Mouse (Mus musculus) cortical plate, adult 2 months (tissue): ENCODE measurements around the gene Tsen15. TPM values are rescaled to one million over a fixed set of nuclear protein-coding genes. Genes with fewer than 3 reads are reported as not detected.
A peak's percentile ranks its signal among the peaks of the same experiment; 100 is the strongest.
"Not testable (repeated sequence)": the region's sequence is repeated elsewhere in the genome, so short reads cannot be mapped to it uniquely, and the experiment has no call there.

Experiments used
- H3K27ac ChIP-seq: fragments of 200-500 bp; 2 replicates; pipeline ENCODE4 v1.5.1; 2012; ENCODE audit warnings: low read length, control low read depth, inconsistent platforms; ENCODE audit not compliant: insufficient read depth
- H3K4me1 ChIP-seq: fragments of 200-500 bp; 2 replicates; pipeline ENCODE4 v1.6.1; 2011; ENCODE audit warnings: low read length; ENCODE audit not compliant: control insufficient read depth, insufficient read depth
- H3K4me3 ChIP-seq: fragments of 200-500 bp; 2 replicates; pipeline ENCODE4 v1.5.1; 2011; ENCODE audit warnings: mild to moderate bottlenecking, low read length, control low read depth; ENCODE audit not compliant: insufficient read depth
- CTCF ChIP-seq: fragments of 200-500 bp; IDR thresholded peaks from 2 replicates; pipeline ENCODE4 v1.5.1; 2011; ENCODE audit warnings: mild to moderate bottlenecking, control low read depth, low read length; ENCODE audit not compliant: insufficient read depth; ENCODE audit errors: extremely low read depth
- POLR2A ChIP-seq: fragments of 200-500 bp; IDR thresholded peaks from 2 replicates; pipeline ENCODE4 v1.6.1; 2011; ENCODE audit warnings: mild to moderate bottlenecking, low read length, control low read depth; ENCODE audit not compliant: insufficient read depth; ENCODE audit errors: extremely low read depth
- polyA plus RNA-seq: library from polyadenylated mRNA; depleted of rRNA; stranded (reverse); fragments of >200 nt; gene quantifications from 2 replicates; pipeline ENCODE4 v1.2.3, GENCODE M21; 2012; rRNA removed

The Tsen15 gene
- polyA plus RNA-seq, 1 experiment: 46.0 TPM

DNA sequence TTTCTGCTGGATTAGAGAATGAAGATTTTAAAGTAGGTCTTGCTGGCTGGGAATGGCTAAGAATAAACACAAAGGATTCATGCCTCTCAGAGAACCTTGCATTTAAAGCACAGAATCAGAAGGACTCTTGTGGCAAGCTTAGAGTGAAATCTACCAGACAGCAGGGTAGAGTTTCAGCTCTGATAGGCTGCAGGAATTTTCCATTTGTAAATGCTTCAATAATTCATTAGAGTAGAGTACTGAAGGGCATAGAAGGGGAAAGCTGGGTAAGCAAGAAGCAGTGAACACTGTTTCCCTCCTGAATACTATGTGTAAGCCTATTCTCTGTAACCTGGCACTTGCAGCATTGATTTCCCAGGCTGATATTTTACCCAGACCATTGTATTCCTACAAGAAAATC is 2.8 kb upstream of the Tsen15 start:
- H3K4me1 ChIP-seq: no peaks in the 10 kb centered on the region
- TF ChIP-seq POLR2A: no peak
- no peak for TF ChIP-seq CTCF
- no peak overlapping the region for H3K27ac ChIP-seq
- no peak overlapping the region for H3K4me3 ChIP-seq

DNA sequence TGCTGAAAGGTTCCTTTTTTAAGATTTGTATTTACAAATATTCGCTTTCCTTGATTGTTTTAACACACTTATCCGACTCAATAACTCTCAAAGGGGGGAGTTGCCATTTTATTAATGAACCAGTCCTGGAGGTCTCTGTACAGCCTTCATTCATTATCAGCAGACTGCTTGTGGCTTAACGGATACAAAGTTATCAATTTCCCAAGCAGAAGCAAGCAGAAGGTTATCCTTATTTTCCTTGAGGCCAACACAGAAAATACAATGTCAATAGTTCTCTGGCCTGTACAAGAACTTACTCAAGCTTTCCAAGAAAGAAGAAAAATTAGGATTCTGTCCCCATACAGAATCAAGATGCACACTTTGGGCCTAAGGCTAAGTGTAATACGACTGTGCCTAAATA is 795 bp downstream of the Tsen15 start:
- H3K4me3 ChIP-seq: peak overlapping the region; percentile 87
- not testable (repeated sequence) for H3K4me1 ChIP-seq, H3K27ac ChIP-seq

DNA sequence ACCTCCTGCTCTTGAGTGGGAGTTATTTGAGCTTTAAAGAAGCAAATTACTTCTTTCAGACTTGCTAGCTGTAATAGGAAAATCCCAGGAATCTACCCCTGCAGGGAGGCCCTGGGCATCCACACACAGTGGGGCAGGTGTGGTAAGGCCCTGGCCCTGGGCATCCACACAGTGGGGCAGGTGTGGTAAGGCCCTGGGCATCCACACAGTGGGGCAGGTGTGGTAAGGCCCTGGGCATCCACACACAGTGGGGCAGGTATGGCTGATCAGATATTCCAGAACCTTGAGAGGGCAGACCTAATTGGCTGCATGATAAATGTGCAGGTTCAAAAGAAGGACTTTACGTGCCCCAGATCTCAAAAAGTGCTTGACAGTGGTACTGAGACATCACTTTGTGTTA is 1.9 kb downstream of the Tsen15 start:
- Histone ChIP-seq H3K4me3 (no peak overlapping the region), H3K27ac (no peak overlapping the region), H3K4me1 (no peaks in the 10 kb centered on the region)
- TF ChIP-seq CTCF (no peak), POLR2A (no peak)

DNA sequence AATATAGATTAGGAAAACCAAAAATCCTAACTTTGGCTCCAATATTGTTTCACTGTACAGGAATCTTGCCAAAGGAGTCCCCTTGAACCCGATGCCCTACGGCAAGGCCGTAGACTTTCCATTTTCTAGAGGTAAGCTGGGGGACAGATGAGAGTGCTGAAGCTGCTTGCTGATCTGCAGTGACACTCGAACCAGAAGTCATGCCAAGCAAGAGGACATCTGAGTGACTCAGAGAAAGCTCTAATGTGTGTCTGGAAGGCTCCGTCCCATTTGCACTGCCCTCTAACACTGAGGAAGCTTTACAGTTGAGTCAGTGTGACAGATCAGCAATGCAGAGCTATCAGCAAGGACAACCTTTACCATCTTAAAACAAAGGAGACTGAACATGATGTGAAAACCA is 8.2 kb downstream of the Tsen15 start:
- H3K4me3 ChIP-seq: no peak overlapping the region

DNA sequence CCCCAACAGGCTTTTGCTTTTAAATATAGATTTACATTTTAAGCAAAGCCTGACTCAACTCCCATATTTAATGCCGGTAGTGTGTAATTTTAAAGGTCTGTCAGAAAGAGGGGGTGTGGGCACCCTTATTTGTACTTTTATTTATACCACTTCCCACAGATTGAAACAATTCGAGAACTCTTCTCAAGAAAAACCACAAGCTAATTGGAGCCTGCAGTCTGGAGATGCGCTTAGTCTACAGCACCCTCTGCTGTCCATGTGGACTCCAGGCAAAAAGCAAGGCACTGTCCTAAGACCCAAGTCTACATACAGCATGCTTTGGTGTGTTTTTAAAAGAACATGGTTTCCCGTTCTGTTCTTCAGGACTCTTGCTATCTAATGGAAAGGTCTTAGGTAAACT is 17.3 kb downstream of the Tsen15 start:
- no peaks in the 10 kb centered on the region for H3K4me1 ChIP-seq
- H3K4me3 ChIP-seq: no peak overlapping the region
- peak; percentile 98 for TF ChIP-seq CTCF
- TF ChIP-seq POLR2A: no peak
- H3K27ac ChIP-seq: no peak overlapping the region

More for the DNA sequence above, 8.2 kb downstream of the Tsen15 start:
- H3K27ac ChIP-seq: no peak overlapping the region
- TF ChIP-seq POLR2A: no peak
- no peak for TF ChIP-seq CTCF
- no peaks in the 10 kb centered on the region for H3K4me1 ChIP-seq

DNA sequence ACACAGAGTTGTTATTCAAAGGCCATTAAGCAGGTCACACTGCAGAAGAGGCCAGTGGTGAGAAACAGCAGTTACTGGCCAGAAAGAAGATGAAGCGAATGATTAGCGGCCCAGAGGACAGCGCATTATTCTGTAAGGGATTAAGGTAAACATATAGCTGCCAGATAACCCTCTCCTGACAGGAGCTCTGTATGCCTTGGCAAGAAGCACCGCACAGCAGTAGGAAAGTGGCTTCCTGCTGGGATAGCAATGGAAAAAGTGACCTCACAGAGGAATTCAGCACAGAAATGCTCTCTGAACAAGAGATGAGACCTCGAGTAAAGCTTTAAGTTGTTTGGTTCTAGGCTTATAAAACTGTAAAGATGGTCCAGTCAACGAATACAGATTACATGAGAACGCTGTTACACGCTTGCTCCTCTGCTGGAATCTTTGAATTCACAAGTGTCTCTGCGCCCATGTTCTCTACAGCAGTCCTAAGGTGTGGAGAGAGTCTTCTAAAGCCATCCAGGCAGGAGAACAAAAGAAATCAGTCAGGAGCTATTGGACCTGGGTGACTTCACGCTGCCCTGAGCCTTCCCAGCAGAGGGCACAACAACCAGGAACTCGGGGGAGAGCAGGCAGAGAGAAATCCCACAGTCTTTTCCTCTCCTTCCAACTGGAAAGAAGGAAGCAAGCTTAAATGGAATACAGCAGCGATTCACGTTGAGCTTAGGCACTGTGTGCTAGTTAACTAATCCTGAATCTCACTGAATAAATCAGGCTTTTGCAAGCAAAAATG is 18.0 kb downstream of the Tsen15 start:
- no peaks in the 10 kb centered on the region for H3K4me1 ChIP-seq
- TF ChIP-seq CTCF (0 out of 2 replicates have a peak, but pooled peaks have one; percentile 9), POLR2A (no peak)
- no peak overlapping the region for H3K4me3 ChIP-seq
- H3K27ac ChIP-seq: no peak overlapping the region

DNA sequence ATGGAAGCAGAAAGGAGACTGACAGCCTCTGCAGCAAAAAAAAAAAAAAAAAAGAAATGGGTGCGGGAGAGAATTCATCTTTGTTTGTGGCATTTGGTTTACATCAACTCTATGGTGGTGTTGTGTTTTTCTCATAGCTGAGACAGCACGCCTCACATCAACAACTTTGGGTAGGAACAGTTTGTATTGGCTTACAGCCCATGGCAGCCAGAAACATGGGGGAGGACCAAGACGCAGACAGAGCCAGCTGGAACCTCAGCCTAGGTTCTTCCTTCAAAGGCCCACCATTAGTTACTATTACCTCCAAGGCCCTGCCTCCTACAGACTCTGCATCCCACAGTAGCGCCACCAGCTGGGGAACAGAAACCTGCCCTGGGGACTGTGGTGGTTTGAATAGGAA is 29.8 kb downstream of the Tsen15 start:
- Histone ChIP-seq H3K4me3 (no peak overlapping the region), H3K27ac (no peak overlapping the region), H3K4me1 (no peaks in the 10 kb centered on the region)
- TF ChIP-seq POLR2A (no peak), CTCF (no peak)

DNA sequence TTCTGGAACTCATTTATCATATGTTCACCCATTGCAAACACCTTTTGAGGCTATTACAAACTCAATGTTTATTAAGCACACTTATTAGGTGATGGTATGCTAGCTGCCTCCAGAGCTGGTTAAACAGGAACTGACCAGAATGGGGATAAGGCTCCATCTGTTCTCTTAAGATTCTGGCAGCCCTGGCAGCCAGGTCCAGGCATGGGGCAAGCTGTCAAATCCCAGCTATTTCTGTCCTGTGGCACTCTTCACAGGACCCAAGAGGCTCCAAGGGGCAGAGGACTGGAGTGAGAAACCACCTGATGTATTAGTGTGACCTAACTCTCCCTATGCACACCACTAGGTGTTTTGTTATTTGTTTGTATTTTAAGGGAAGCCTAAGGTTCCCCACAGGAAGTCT is 38.5 kb downstream of the Tsen15 start:
- H3K27ac ChIP-seq: no peak overlapping the region
- H3K4me1 ChIP-seq: no peaks in the 10 kb centered on the region
- TF ChIP-seq POLR2A: no peak
- TF ChIP-seq CTCF: no peak
- H3K4me3 ChIP-seq: no peak overlapping the region

DNA sequence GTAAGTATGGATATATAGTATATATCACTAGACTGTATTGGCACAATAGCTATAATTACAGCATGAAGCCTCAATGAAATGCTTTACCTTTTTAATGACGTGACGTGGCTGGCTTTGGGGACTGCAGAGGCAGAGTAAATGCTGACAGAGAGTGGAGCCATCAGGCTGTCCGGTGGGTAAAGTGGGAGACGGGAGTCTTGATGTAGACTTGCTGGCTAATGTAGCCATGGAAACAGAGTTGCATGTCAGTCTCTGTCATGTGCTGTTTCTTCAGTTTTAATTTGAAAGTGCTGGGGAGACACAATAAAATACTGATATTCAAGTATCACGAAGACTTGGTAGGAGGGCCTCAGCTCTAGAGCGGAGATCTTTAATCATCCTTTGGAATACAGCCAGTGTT is 62.5 kb downstream of the Tsen15 start:
- Histone ChIP-seq H3K4me3 (no peak overlapping the region), H3K27ac (no peak overlapping the region), H3K4me1 (no peaks in the 10 kb centered on the region)
- TF ChIP-seq POLR2A (no peak), CTCF (no peak)

Other genes starting within 250 kb of the Tsen15 start
- 5.9 and 6.1 TPM in 2 replicates for gene Colgalt2, start 13.1 kb upstream of the Tsen15 start, polyA plus RNA-seq